Mouse (Mus musculus) heart, postnatal 14 days (tissue): Measurements from ENCODE around the gene Fam214a. TPM values are rescaled to one million over a fixed set of nuclear protein-coding genes. Genes with fewer than 3 reads are reported as not detected.

ENCODE experiments used
- DNase-seq, 2 experiments: peaks; one replicate each; pipeline ENCODE4 v3.0.0; 2021 to 2022
- intact Hi-C: fragments of 180-260 bp; cut with DNase I; formaldehyde crosslinking; loops from one replicate; pipeline ENCODE4 v1.15.1; 2025
- total RNA-seq, 2 experiments: library from RNA; stranded (reverse); gene quantifications; 2 replicates each; pipeline ENCODE4 v1.2.3; 2021

The Fam214a gene
- total RNA-seq, 2 experiments from 2014 or later = 26.7 to 36.3 TPM

GRCm38 (mm10) chr9:75004203-75004602 lies 51.5 kb downstream of the Fam214a start:
- intact Hi-C loops = loop anchor here (10.0 kb wide), 1 partner anchor 99 kb away; no protein-coding TSS in a partner anchor
- no peak for DNase-seq

GRCm38 (mm10) chr9:75016591-75016990 lies 63.9 kb downstream of the Fam214a start:
- intact Hi-C loops = no loop called here
- no peak for DNase-seq

GRCm38 (mm10) chr9:75019181-75019580 lies 66.5 kb downstream of the Fam214a start:
- DNase-seq = no peak
- intact Hi-C loops = no loop called here

GRCm38 (mm10) chr9:75019592-75019991 lies 66.9 kb downstream of the Fam214a start:
- intact Hi-C loops = no loop called here

GRCm38 (mm10) chr9:75020561-75020960 lies 67.9 kb downstream of the Fam214a start:
- intact Hi-C loops = no loop called here
- DNase-seq = no peak

More at GRCm38 (mm10) chr9:75019592-75019991, 66.9 kb downstream of the Fam214a start:
- DNase-seq = no peak

GRCm38 (mm10) chr9:75022546-75022945 lies 69.9 kb downstream of the Fam214a start:
- no peak for DNase-seq
- intact Hi-C loops = no loop called here

GRCm38 (mm10) chr9:75023150-75023894 lies 70.6 kb downstream of the Fam214a start:
- DNase-seq = no peak
- intact Hi-C loops = no loop called here

- no peak for DNase-seq
- intact Hi-C loops = no loop called here
Measured at GRCm38 (mm10) chr9:75024089-75024488, 71.4 kb downstream of the Fam214a start.

- no peak for DNase-seq
- intact Hi-C loops = no loop called here
Measured at GRCm38 (mm10) chr9:75025689-75026088, 73.0 kb downstream of the Fam214a start.

GRCm38 (mm10) chr9:75032408-75032807 lies 79.7 kb downstream of the Fam214a start:
- DNase-seq = no peak
- intact Hi-C loops = no loop called here

GRCm38 (mm10) chr9:75033141-75033540 lies 80.5 kb downstream of the Fam214a start:
- intact Hi-C loops = no loop called here
- DNase-seq = no peak

GRCm38 (mm10) chr9:75034691-75035090 lies 82.0 kb downstream of the Fam214a start:
- intact Hi-C loops = loop anchor here (5.0 kb wide), 2 partner anchors 82 to 127 kb away; partner anchors contain the start of gene Fam214a

GRCm38 (mm10) chr9:75035944-75036343 lies 83.3 kb downstream of the Fam214a start:
- no peak for DNase-seq
- intact Hi-C loops = loop anchor here (5.0 kb wide), 2 partner anchors 84 to 129 kb away; partner anchors contain the start of gene Fam214a

More at GRCm38 (mm10) chr9:75034691-75035090, 82.0 kb downstream of the Fam214a start:
- no peak for DNase-seq

- peak; percentile 80 to 81 for DNase-seq
- intact Hi-C loops = loop anchor here (5.0 kb wide), 2 partner anchors 85 to 130 kb away; partner anchors contain the start of gene Fam214a
Measured at GRCm38 (mm10) chr9:75037451-75038356, 85.0 kb downstream of the Fam214a start, which contains the start of gene Arpp19. Arpp19 (plus strand) TSS chr9:75037614.

- intact Hi-C loops = loop anchor here (5.0 kb wide), 2 partner anchors 86 to 131 kb away; partner anchors contain the start of gene Fam214a
Measured at GRCm38 (mm10) chr9:75038357-75038688, 85.6 kb downstream of the Fam214a start.

GRCm38 (mm10) chr9:75040566-75040965 lies 87.9 kb downstream of the Fam214a start:
- intact Hi-C loops = no loop called here
- DNase-seq = no peak

More at GRCm38 (mm10) chr9:75038357-75038688, 85.6 kb downstream of the Fam214a start:
- DNase-seq = no peak

GRCm38 (mm10) chr9:75041840-75042525 lies 89.3 kb downstream of the Fam214a start:
- DNase-seq = no peak
- intact Hi-C loops = no loop called here

- no peak for DNase-seq
- intact Hi-C loops = no loop called here
Measured at GRCm38 (mm10) chr9:75043191-75043590, 90.5 kb downstream of the Fam214a start.

- DNase-seq = no peak
- intact Hi-C loops = no loop called here
Measured at GRCm38 (mm10) chr9:75047079-75047478, 94.4 kb downstream of the Fam214a start.

- DNase-seq = peak; percentile 22 to 29
- intact Hi-C loops = no loop called here
Measured at GRCm38 (mm10) chr9:75049100-75049499, 96.4 kb downstream of the Fam214a start.
